Mouse (Mus musculus) stomach, embryonic 14.5 days (tissue): ENCODE measurements at regions not wholly inside any gene's neighbourhood (a gene's known extent, or its start where the extent isn't known, plus 50 kb on each side); places are given as distances from the start of the nearest gene placed in this dataset.

Experiments used
- ATAC-seq: fragments of 200-750 bp; cut with Nextera tagmentation; 2 replicates; pipeline ENCODE4 v1.8.0; 2017; ENCODE audit warnings: low read depth, moderate TSS enrichment; ENCODE audit not compliant: insufficient number of reproducible peaks, insufficient read depth, low FRiP score
- H3K27ac ChIP-seq: fragments of 300-500 bp; sonication (generic); 2 replicates; pipeline ENCODE4 v1.5.1; 2014; ENCODE audit warnings: mild to moderate bottlenecking, low read length, moderate library complexity, mixed read lengths
- H3K27me3 ChIP-seq: fragments of 300-500 bp; sonication (generic); 2 replicates; pipeline ENCODE4 v1.6.1; 2014; ENCODE audit warnings: low read length, control low read depth, mixed read lengths; ENCODE audit not compliant: control insufficient read depth, insufficient read depth
- H3K36me3 ChIP-seq: fragments of 300-500 bp; sonication (generic); 2 replicates; pipeline ENCODE4 v1.6.1; 2014; ENCODE audit warnings: mild to moderate bottlenecking, control low read depth, low read length, moderate library complexity, mixed read lengths; ENCODE audit not compliant: control insufficient read depth, insufficient read depth
- H3K4me1 ChIP-seq: fragments of 300-500 bp; sonication (generic); 2 replicates; pipeline ENCODE4 v1.6.1; 2014; ENCODE audit warnings: low read length, control low read depth, mixed read lengths; ENCODE audit not compliant: control insufficient read depth, insufficient read depth
- H3K4me2 ChIP-seq: fragments of 300-500 bp; sonication (generic); replicated peaks from 2 replicates; pipeline ENCODE4 v1.6.1; 2014; ENCODE audit warnings: low read depth, low read length, control low read depth
- H3K4me3 ChIP-seq: fragments of 300-500 bp; sonication (generic); 2 replicates; pipeline ENCODE4 v1.5.1; 2014; ENCODE audit warnings: low read depth, low read length, control low read depth
- H3K9ac ChIP-seq: fragments of 300-500 bp; sonication (generic); replicated peaks from 2 replicates; pipeline ENCODE4 v1.6.1; 2014; ENCODE audit warnings: low read depth, mild to moderate bottlenecking, control low read depth, low read length, moderate library complexity, mixed read lengths
- H3K9me3 ChIP-seq: fragments of 300-500 bp; sonication (generic); 2 replicates; pipeline ENCODE4 v1.6.1; 2016; ENCODE audit warnings: low read depth, low read length, control low read depth; ENCODE audit not compliant: control insufficient read depth
- WGBS: fragments of 180-500 bp; shearing (Covaris S2); extraction: QIAGEN DNeasy Blood & Tissue Kit; methylation state at CpG from one replicate; pipeline ENCODE4 v1.1.7; 2014; 5-methylcytosine and 5-hydroxymethylcytosine counted together

DNA sequence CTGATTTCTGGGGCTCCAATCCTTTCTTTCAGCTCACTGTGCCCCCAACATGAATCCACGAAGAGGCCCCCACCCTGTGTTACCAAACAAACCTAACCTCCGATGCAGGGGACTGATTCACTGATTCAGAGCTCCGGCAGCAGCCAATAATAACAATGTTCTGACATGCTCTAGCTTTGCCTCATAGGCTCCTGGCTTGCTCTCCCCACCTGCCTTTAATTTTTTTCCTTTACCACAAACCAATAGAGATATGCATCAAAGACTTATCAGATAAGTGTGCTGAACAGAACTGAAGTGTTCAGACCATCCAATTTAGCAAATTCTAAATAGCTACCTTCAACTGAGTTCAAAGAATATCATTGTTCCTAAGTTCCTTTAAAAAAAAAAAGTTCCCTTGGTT is 478.6 kb downstream of the Slc4a3 start:
- no peak overlapping the region for H3K9ac ChIP-seq
- no peak overlapping the region for H3K27ac ChIP-seq
- no peaks in the 10 kb centered on the region for H3K4me1 ChIP-seq
- no peaks in the 10 kb centered on the region for H3K36me3 ChIP-seq
- no peak for ATAC-seq
- H3K9me3 ChIP-seq, result no peaks in the 10 kb centered on the region
- no peak overlapping the region for H3K4me2 ChIP-seq
- no peak overlapping the region for H3K4me3 ChIP-seq
- WGBS, result 58% methylated on average over 3 of the region's 3 CpGs
- no peaks in the 10 kb centered on the region for H3K27me3 ChIP-seq

DNA sequence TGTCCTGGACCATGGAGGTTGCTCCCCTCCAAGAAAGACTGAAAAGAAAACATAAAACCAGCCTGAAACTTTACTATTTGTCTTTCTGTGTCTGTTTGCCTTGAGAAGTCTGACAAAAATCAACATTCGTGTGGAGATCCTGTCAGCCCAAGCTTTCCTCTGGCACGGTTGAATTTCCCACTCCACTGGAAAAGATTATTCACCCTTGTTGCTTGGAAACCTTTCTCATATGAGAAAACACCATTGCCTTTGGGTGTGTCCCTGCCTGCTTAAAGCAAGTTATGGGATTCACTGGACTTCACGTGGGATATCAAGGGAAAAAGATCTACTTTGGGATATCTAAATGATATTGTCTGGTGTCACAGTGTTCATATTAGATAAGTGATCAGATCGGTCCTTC is 479.3 kb downstream of the Slc4a3 start:
- H3K9ac ChIP-seq, result no peak overlapping the region
- no peak overlapping the region for H3K4me3 ChIP-seq
- no peak overlapping the region for H3K4me2 ChIP-seq
- no peak overlapping the region for H3K27ac ChIP-seq
- no peaks in the 10 kb centered on the region for H3K36me3 ChIP-seq
- no peak for ATAC-seq
- 56% methylated on average over 4 of the region's 4 CpGs for WGBS
- H3K4me1 ChIP-seq, result no peaks in the 10 kb centered on the region
- no peaks in the 10 kb centered on the region for H3K9me3 ChIP-seq
- no peaks in the 10 kb centered on the region for H3K27me3 ChIP-seq

- WGBS, result 78% methylated on average over 1 of the region's 1 CpGs
- H3K9me3 ChIP-seq, result no peaks in the 10 kb centered on the region
Measured at GRCm38 (mm10) chr1:76029059-76029458, 483.0 kb downstream of the Slc4a3 start.

DNA sequence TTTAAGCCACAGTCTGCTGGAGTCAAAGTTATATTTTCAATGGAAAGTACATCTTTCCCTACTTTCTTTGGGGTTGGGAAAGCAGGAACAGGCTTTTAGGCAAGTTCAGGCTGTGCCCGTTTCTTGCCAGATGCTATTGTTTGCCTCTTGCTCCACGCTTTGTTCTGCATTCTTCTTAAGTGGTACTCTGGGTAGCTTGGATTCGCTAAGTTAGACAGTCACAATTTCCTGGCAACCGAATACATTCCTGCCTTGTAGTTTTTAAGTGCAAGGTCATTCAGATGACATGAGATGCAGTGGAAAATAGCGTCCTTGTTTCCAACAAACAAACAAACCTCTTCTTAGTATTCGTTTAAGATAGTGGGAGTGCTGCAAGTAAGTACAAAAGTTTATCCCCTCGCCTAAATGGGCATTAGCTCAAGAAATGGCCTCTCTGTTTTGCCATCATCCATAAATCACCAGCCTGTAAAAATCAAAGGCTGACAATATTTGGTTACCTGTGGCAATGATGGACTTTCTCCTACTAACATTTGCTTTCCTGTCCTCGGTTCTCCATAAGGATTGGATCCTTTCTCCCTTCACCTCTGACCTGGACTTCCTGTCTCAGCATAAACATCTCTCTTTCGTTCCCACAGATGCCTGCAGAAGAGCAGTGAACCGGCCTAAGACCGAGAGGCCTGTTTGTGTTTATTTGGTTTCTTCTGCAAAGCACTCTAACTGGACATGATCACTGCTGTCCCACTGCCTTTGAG is 485.3 kb downstream of the Slc4a3 start:
- Histone ChIP-seq H3K27ac (no peak overlapping the region), H3K4me3 (no peak overlapping the region), H3K36me3 (no peaks in the 10 kb centered on the region), H3K4me2 (no peak overlapping the region), H3K4me1 (peaks cover 3% of the 10 kb centered on the region; the same call in 1 of the 2 replicates), H3K27me3 (no peaks in the 10 kb centered on the region), H3K9me3 (no peaks in the 10 kb centered on the region), H3K9ac (no peak overlapping the region)
- WGBS, result 34% methylated on average over 11 of the region's 11 CpGs
- ATAC-seq, result no peak

More at GRCm38 (mm10) chr1:76029059-76029458, 483.0 kb downstream of the Slc4a3 start:
- Histone ChIP-seq H3K4me3 (no peak overlapping the region), H3K9ac (no peak overlapping the region), H3K27ac (no peak overlapping the region), H3K27me3 (no peaks in the 10 kb centered on the region), H3K4me1 (peaks cover 3% of the 10 kb centered on the region; the same call in 1 of the 2 replicates), H3K36me3 (no peaks in the 10 kb centered on the region), H3K4me2 (no peak overlapping the region)
- ATAC-seq, result no peak

DNA sequence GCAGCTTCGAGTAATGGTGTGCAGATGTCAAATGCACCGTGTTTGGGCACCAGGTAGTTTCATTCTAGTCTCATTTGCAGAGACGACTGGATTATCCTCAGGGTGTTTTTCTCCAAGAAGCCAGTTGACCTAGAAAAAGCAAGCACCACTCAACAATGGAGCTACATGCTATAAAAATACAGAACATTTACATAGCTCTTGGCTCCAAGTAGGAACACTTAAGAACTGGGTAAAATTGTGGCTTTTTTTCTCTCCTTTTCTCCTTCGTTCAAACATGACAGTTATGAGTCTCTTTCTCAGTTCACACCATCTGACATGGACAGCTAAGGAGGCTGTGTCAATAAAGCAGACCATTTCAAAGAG is 485.8 kb downstream of the Slc4a3 start:
- Histone ChIP-seq H3K9me3 (no peaks in the 10 kb centered on the region), H3K9ac (no peak overlapping the region), H3K4me2 (no peak overlapping the region), H3K27ac (no peak overlapping the region), H3K4me1 (peaks cover 3% of the 10 kb centered on the region; the same call in 1 of the 2 replicates), H3K27me3 (no peaks in the 10 kb centered on the region), H3K36me3 (no peaks in the 10 kb centered on the region), H3K4me3 (no peak overlapping the region)
- no peak for ATAC-seq
- WGBS, result 31% methylated on average over 4 of the region's 4 CpGs

- ATAC-seq, result no peak
Measured at GRCm38 (mm10) chr1:76032626-76033025, 486.6 kb downstream of the Slc4a3 start.

DNA sequence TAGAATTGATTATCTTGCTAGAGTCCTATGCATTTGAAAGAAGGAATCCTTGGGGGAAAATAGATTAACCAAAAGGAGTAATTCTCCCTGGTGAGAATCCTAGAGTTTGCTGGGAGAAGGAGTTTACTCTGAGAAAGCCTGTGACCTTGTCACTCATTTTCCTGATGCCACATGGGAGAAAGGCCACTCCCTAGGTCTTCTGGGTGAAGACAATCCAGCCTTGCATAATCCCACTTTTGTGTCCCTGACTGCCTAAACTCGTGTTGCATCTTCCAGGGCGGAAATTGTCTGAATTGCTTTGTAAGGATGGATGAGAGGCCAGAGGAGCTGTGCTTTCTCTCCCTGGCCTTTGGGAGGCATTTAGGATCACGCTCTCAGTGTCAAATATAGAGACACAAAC is 490.2 kb downstream of the Slc4a3 start:
- 63% methylated on average over 3 of the region's 3 CpGs for WGBS
- H3K9me3 ChIP-seq, result no peaks in the 10 kb centered on the region
- no peak for ATAC-seq
- no peak overlapping the region for H3K27ac ChIP-seq
- H3K9ac ChIP-seq, result no peak overlapping the region
- H3K27me3 ChIP-seq, result no peaks in the 10 kb centered on the region
- H3K4me2 ChIP-seq, result no peak overlapping the region
- H3K36me3 ChIP-seq, result no peaks in the 10 kb centered on the region
- H3K4me3 ChIP-seq, result no peak overlapping the region
- H3K4me1 ChIP-seq, result no peaks in the 10 kb centered on the region

More at GRCm38 (mm10) chr1:76032626-76033025, 486.6 kb downstream of the Slc4a3 start:
- H3K27ac ChIP-seq, result no peak overlapping the region
- no peak overlapping the region for H3K4me3 ChIP-seq
- H3K4me1 ChIP-seq, result peaks cover 3% of the 10 kb centered on the region; the same call in 1 of the 2 replicates
- WGBS, result 89% methylated on average over 3 of the region's 3 CpGs
- H3K4me2 ChIP-seq, result no peak overlapping the region
- no peaks in the 10 kb centered on the region for H3K27me3 ChIP-seq
- no peaks in the 10 kb centered on the region for H3K9me3 ChIP-seq
- H3K36me3 ChIP-seq, result no peaks in the 10 kb centered on the region
- H3K9ac ChIP-seq, result no peak overlapping the region

- peak; percentile 56; the same call in 1 of the 2 replicates for ATAC-seq
- Histone ChIP-seq H3K4me3 (no peak overlapping the region), H3K36me3 (no peaks in the 10 kb centered on the region), H3K4me2 (no peak overlapping the region), H3K9me3 (no peaks in the 10 kb centered on the region), H3K27ac (no peak overlapping the region), H3K4me1 (no peaks in the 10 kb centered on the region), H3K27me3 (no peaks in the 10 kb centered on the region), H3K9ac (no peak overlapping the region)
- 56% methylated on average over 4 of the region's 4 CpGs for WGBS
Measured at GRCm38 (mm10) chr1:76039029-76039655, 493.1 kb downstream of the Slc4a3 start.
